In the genomic region with DNA sequence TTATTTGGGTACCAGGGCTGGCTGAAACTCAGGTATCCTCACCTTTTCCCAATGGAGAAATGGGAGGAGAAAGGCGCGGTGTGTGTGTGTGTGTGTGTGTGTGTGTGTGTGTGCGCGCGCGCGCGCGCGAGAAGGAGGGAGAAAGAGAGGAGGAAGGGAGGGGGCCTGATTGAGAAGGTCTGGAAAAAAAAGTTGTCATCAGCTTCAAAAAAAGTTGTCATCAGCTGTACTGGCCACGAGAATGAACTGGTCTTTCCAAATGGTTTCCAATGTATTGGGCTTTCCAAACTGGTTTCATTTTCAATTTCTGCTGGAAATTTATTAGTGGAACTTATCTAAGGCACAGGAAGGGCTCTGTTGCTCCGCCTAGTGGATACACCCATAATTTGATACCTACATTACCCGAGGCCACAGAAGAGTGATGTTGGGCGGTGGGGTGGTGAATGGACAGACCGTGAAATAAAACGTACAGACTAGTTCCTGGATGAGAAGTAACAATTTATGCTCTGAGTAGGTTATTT, we compare ENCODE assay signal across 7 mouse cellular contexts. TPM values are rescaled to one million over a fixed set of nuclear protein-coding genes. Genes with fewer than 3 reads are reported as not detected.
DNase-seq lines count a peak whose midpoint lies in the region; ATAC-seq and TF ChIP-seq lines count a peak whose summit lies in the region.

No protein-coding gene starts in this region.

- peak; percentile 73 for TF ChIP-seq CTCF in hindbrain, postnatal 0 days (IDR thresholded peaks at IDR 0.05; ENCODE audit: low read depth)

- no peaks in the 10 kb centered on the region for H3K9me3 ChIP-seq in hindbrain, postnatal 0 days (ENCODE audit: low read length)

- WGBS in hindbrain, postnatal 0 days = 0% methylated on average over 14 of the region's 16 CpGs

- H3K36me3 ChIP-seq in hindbrain, postnatal 0 days (ENCODE audit: insufficient read depth, low read length) = no peaks in the 10 kb centered on the region

- H3K4me3 ChIP-seq in hindbrain, postnatal 0 days (ENCODE audit: low read length) = peak overlapping the region; percentile 62

- peak; percentile 67 for ATAC-seq in hindbrain, postnatal 0 days

- H3K9ac ChIP-seq in hindbrain, postnatal 0 days (replicated peaks; ENCODE audit: low read length) = peak overlapping the region; percentile 61

- peak overlapping the region; percentile 62; the same call in 1 of the 2 replicates for H3K27ac ChIP-seq in hindbrain, postnatal 0 days

- H3K27me3 ChIP-seq in hindbrain, postnatal 0 days (ENCODE audit: insufficient read depth, low read length) = no peaks in the 10 kb centered on the region

- H3K4me2 ChIP-seq in hindbrain, postnatal 0 days (ENCODE audit: low read depth, low read length) = peak overlapping the region; percentile 99

- H3K4me1 ChIP-seq in hindbrain, postnatal 0 days (ENCODE audit: insufficient read depth, low read length) = no peaks in the 10 kb centered on the region

- peak; percentile 70 to 93 for DNase-seq in adrenal gland, adult (ENCODE audit: inconsistent age in 2 of 2, low spot score in 1 of 2)
- peak; percentile 52 to 72 for DNase-seq in cerebellum, postnatal 36 days
- peak; percentile 82 for DNase-seq in gastrocnemius, adult 18-20 months (ENCODE audit: low spot score)
- peak; percentile 81 for DNase-seq in hindbrain, postnatal 0 days (ENCODE audit: low spot score)
- peak; percentile 62 for DNase-seq in left cerebral cortex, adult 11 months (ENCODE audit: low spot score)
- DNase-seq in lung, postnatal 36 days = peak; percentile 95
- DNase-seq in right cerebral cortex, postnatal 10 days (ENCODE audit: low spot score in 2 of 2) = peak; percentile 61

RNA-seq across cellular contexts. Expression of gene Ube2l6, which starts 0.5 kb away (rescaled TPM):
- total RNA-seq in gastrocnemius, adult 18-20 months (2021) = 1 to 10 TPM; 2.9 to 3.7 TPM
- 12.8 and 22.6 TPM in 2 replicates for total RNA-seq in hindbrain, postnatal 0 days (2014; rRNA removed)
- polyA plus RNA-seq in hindbrain, postnatal 0 days (2015; fragmentation: Nextera tagmentation; extraction: Ambion mirVana) = 16.8 and 17.7 TPM in 2 replicates

RNA-seq across cellular contexts. Expression of gene Smtnl1, which starts 23.4 kb away (rescaled TPM):
- total RNA-seq in gastrocnemius, adult 18-20 months (2021) = 100 to 1,000 TPM; 104 to 119 TPM
- 0.75 TPM in 1 of 2 replicates, not detected in the other for total RNA-seq in hindbrain, postnatal 0 days (2014; rRNA removed)
- polyA plus RNA-seq in hindbrain, postnatal 0 days (2015; fragmentation: Nextera tagmentation; extraction: Ambion mirVana) = not detected in 2 replicates

RNA-seq across cellular contexts. Expression of gene Serping1, which starts 23.9 kb away (rescaled TPM):
- total RNA-seq in gastrocnemius, adult 18-20 months (2021) = 10 to 100 TPM; 50.8 to 72.0 TPM
- total RNA-seq in hindbrain, postnatal 0 days (2014; rRNA removed) = 28.5 and 36.5 TPM in 2 replicates
- 40.9 and 46.5 TPM in 2 replicates for polyA plus RNA-seq in hindbrain, postnatal 0 days (2015; fragmentation: Nextera tagmentation; extraction: Ambion mirVana)

RNA-seq across cellular contexts. Expression of gene Timm10, which starts 27.7 kb away (rescaled TPM):
- 10 to 100 TPM; 38.2 to 57.8 TPM for total RNA-seq in gastrocnemius, adult 18-20 months (2021)
- 44.5 and 57.3 TPM in 2 replicates for total RNA-seq in hindbrain, postnatal 0 days (2014; rRNA removed)
- 82.5 and 91.7 TPM in 2 replicates for polyA plus RNA-seq in hindbrain, postnatal 0 days (2015; fragmentation: Nextera tagmentation; extraction: Ambion mirVana)

RNA-seq across cellular contexts. Expression of gene Slc43a1, which starts 39.5 kb away (rescaled TPM):
- 10 to 100 TPM; 11.0 to 12.7 TPM for total RNA-seq in gastrocnemius, adult 18-20 months (2021)
- total RNA-seq in hindbrain, postnatal 0 days (2014; rRNA removed) = 5.8 and 9.3 TPM in 2 replicates
- polyA plus RNA-seq in hindbrain, postnatal 0 days (2015; fragmentation: Nextera tagmentation; extraction: Ambion mirVana) = 1.3 and 1.5 TPM in 2 replicates

Comparison
In these comparisons a context has a peak if more than half of its experiments do, and no peak if none do; other contexts are left out.
1. Peak in every context shown above with its lines: DNase-seq, ATAC-seq, H3K4me3 ChIP-seq and H3K27ac ChIP-seq.
2. RNA of gene Smtnl1, which starts 23.4 kb away (total RNA-seq): 104 to 119 TPM in gastrocnemius, adult 18-20 months; 0.75 TPM in hindbrain, postnatal 0 days; every median in the first group is over 10 times any median in the second.